Mouse (Mus musculus): Measurements from ENCODE around the gene Cyth1.

The Cyth1 gene

DNA sequence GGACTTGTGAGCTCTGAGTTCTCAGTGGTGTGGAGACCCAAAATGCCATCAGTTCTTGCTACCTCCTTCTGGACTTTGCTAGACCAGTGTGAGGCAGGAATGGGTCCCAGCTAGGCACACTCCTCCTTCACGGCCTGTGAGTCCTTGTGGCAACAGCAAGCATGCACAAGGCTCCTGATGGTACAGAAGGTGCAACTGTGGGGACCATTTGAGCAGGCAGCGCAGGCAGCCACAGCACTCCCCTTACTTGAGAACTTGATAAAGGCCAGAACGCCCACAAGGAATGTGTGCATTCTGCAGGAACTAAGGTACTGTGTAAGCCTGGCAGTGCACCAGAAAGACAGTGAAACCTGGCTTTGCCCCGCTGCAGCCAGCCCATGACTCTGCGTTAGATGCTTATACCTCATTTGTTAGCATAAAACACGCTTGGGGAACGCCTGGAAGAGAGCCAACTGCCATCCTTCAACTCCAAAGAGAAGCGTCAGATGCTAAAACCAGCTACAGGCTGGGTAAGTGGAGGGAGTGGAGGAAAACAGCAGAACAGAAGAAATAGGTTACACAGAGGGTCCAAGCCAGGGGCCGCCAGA is 98.2 kb downstream of the Cyth1 start:
- DNase-seq (ENCODE audit: low read depth): no peak

DNA sequence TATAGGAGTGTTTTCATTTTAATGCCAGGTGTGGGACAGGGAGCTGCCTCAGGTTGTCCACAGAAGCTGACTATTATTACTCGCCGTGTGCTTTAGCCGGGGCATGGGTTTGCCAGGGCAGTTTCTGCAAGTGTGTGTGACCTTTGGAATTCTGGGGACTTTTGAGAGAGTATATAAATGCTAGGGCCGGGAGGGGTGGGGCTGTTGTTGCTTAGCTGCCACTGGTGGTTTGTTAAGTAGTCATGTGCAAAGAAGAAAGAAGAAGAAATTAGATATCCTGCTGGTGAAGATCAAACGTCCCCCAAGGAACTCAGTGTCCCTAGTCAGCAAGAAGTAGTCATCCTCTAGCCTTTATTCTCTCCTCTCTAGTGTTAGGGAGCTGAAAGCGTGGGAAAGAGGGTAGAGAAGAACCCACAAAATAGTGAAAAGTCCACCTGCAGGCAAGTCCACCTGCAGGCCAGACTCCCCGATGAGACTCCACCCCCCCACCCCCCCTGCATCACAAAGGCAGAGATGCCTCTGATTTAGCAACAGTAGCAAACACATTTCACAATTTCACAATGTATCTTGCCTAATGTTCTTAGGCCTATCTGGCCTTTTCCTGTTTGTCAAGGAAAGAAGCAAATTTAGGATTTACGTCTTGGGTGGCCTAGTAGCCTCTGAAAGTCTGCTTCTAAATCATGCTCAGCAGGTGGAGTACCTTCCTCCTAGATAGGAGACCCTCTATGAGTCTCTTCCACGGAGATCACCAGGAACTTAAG is 100.3 kb downstream of the Cyth1 start:
- DNase-seq (ENCODE audit: low read depth): no peak

DNA sequence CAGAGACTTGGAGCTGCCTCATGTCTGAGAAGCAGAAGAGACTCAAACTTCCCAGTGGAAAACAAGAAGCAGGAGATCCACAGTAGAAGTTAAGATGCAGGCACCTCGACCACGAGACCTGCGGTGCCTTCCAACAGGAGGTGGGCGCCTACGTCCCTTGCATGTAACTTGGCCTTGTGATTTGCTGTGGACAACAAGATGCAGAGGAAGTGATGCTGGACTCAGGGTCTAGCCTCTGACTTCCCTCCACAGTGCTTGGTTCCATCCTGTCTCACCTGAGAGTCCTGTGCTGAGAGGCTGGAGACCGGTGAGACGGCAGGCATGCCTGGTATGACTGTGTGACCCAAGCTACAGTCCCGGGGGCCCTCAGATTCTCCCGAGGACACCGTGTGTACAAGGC is 101.9 kb downstream of the Cyth1 start:
- peak; percentile 80 for DNase-seq (ENCODE audit: low read depth)

GRCm38 (mm10) chr11:118145771-118146351 is 102.5 kb downstream of the Cyth1 start:
- DNase-seq (ENCODE audit: low read depth): peak; percentile 96

DNA sequence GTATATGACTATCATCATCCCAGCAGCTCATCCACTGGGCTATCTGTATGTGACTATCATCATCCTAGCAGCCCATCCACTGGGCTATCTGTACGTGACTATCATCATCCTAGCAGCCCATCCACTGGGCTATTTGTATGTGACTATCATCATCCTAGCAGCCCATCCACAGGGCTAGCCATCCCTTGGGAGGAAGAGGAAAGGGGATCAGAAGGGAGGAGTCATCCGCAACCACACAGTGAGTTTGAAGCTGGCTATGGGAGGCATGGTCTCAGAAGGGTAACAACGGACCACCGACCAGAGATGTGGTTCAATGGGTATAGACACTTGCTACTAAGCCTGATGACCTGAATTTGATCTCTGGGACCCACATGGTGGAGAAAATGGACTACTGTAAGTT is 103.3 kb downstream of the Cyth1 start:
- DNase-seq (ENCODE audit: low read depth): no peak

GRCm38 (mm10) chr11:118143731-118144130 is 104.7 kb downstream of the Cyth1 start:
- peak; percentile 89 for DNase-seq (ENCODE audit: low read depth)

DNA sequence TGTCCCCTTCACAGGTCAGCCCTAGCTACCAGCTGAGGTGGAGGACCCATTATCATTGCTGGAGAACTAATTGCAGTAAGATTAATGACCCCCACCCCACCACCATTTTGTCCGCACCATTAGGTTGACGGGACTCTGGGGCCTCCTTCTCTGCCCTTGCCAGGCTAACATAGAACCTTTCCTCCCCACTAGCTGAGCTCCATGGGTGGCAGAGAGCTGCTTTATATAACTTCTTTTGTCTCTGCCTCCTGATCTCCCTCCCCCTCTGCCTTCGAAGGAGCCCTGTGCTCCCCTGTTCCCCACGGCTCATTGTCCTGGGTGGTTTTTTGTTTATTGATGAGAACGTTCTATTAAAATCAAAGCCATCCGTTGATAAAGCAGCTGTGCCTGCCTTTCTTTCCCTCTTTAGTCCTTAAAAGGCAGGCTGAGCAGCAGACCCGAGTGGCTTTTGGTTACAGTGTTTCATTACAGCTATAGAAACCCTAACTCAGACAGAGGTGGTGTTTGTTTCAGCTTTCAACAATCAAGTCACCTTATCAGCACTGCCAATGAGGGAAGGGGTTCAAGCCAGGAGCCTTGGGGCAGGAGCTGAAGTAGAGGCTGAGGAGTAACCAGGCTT is 105.7 kb downstream of the Cyth1 start:
- DNase-seq (ENCODE audit: low read depth): peak; percentile 45

DNA sequence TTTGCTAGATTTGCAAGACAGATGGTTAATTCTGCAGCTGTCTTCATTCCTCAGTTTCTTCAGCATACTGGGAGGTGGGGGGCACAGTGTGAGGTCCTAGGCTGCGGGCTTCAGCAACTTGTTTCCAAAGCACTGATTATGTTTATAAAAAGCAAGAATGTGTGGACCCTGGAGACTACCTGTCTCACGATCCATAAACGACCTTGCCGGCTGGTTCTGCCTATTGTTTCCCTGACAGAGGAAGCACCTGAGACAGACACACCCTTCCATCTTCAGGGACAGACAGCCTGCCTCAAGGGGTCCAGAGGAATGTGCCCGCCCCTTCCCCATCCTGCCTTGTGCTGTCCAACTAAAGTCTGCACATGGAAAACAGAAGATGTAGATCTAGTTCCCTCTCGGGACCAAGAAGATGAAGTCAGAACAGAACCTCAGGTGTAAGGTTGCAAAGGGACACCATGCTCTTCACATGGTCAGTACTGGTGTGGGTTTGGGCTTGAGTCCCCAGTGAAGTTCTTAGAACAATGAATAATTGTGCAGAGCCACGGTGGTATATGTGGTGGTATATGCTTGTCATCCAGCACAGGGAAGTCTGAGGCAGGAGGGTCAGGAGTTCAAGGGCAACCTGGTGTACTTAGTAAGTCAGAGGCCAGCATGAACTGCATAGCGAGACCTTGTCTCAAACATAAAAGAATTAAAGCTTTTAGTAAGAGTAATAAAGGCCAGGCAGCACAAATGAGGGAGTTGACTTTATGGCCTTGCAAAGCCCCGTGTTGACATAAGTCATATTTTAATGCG is 107.4 kb downstream of the Cyth1 start:
- no peak for DNase-seq (ENCODE audit: low read depth)

GRCm38 (mm10) chr11:118138347-118138746 is 110.0 kb downstream of the Cyth1 start:
- no peak for DNase-seq (ENCODE audit: low read depth)

GRCm38 (mm10) chr11:118136172-118136632 is 112.2 kb downstream of the Cyth1 start:
- no peak for DNase-seq (ENCODE audit: low read depth)

DNA sequence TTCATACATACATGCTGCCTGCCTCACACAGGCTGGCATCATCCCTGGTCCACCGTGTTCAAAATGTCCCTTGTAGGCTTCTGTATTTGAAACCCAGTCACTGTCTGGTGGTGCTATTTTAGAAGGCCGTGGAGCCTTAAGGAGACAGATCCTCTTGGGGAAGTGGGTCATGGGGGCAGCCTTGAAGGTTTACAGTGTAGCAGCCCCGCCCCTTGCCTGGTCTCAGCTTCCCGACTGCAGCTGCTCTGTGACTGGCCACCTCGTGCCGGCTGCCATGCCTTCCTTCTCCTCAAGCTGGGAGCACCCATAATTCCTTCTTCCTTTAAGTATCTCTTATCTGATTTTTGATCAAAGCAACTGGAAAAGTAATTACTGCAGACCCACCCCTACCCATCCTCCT is 113.1 kb downstream of the Cyth1 start:
- no peak for DNase-seq (ENCODE audit: low read depth)

- DNase-seq (ENCODE audit: low read depth): no peak
Measured at GRCm38 (mm10) chr11:118133752-118134169, 114.6 kb downstream of the Cyth1 start.

GRCm38 (mm10) chr11:118133133-118133751 is 115.2 kb downstream of the Cyth1 start:
- no peak for DNase-seq (ENCODE audit: low read depth)

- no peak for DNase-seq (ENCODE audit: low read depth)
Measured at GRCm38 (mm10) chr11:118132136-118132535, 116.3 kb downstream of the Cyth1 start.

GRCm38 (mm10) chr11:118130534-118130933 is 117.9 kb downstream of the Cyth1 start, which contains the start of gene Dnah17:
Gene Dnah17, minus strand, starts transcription at chr11:118130634.
- no peak for DNase-seq (ENCODE audit: low read depth)

DNA sequence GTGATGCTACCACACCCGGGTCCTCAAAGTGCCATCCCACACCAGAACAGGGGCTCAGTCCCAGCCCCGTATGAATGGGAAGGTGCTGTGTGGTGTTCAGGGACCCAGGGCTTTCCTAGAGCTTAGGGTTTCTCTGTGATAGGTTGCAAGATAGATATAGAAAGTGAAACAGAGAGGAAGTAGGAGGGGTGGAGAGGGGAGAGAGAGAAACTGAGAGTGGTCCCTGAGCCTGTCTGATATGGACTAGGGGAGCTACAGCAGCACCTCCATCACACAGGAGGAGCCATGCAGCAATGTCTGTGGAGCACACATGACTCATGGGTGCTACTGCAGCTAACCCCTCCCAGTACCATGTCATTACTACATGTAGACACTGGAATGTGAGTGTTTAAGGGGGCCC is 118.6 kb downstream of the Cyth1 start:
- peak; percentile 78 for DNase-seq (ENCODE audit: low read depth)

- DNase-seq (ENCODE audit: low read depth): no peak
Measured at GRCm38 (mm10) chr11:118121592-118121991, 126.8 kb downstream of the Cyth1 start.

DNA sequence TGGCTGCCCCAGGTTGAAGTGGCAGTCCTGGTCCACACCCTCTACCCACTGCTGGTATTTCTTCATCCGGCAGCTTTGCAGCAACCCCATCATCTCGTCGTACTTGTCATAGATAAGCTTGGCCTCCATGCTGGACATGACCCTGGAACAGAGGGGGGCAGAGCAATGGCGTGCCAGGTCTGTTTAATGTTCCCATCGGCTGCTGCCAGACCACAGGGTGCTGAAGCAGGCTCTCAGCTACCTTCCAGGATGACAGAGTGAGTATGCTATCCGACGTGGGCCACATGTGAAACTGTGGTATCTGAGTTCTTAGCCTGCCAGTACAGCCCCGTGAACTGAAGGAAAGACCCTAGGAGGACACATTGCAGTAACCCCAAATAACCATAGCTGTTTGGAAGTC is 129.6 kb downstream of the Cyth1 start:
- no peak for DNase-seq (ENCODE audit: low read depth)

GRCm38 (mm10) chr11:118114581-118115110 is 133.7 kb downstream of the Cyth1 start:
- no peak for DNase-seq (ENCODE audit: low read depth)

- no peak for DNase-seq (ENCODE audit: low read depth)
Measured at GRCm38 (mm10) chr11:118113516-118114205, 134.7 kb downstream of the Cyth1 start.

GRCm38 (mm10) chr11:118104001-118104400 is 144.4 kb downstream of the Cyth1 start:
- peak; percentile 95 for DNase-seq (ENCODE audit: low read depth)

Data from induced T-regulatory cell, adult 2 months (primary cell).